Mouse (Mus musculus): Measurements from ENCODE around the gene Aldh1l2. TPM values are rescaled to one million over a fixed set of nuclear protein-coding genes. Genes with fewer than 3 reads are reported as not detected.
"Not testable (repeated sequence)": the region's sequence is repeated elsewhere in the genome, so short reads cannot be mapped to it uniquely, and the experiment has no call there.

Aldh1l2 gene
- polyA plus RNA-seq, 1 experiment from 2014 or later: 23.9 TPM

- H3K27ac ChIP-seq (ENCODE audit: low read length): no peak overlapping the region
- 8% methylated on average over 1 of the region's 1 CpGs for WGBS
- no peak overlapping the region for H3K9ac ChIP-seq (replicated peaks; ENCODE audit: low read depth, low read length)
- H3K4me2 ChIP-seq (ENCODE audit: low read length): no peak overlapping the region
- H3K9me3 ChIP-seq (ENCODE audit: control insufficient read depth, low read length): no peaks in the 10 kb centered on the region
- no peaks in the 10 kb centered on the region for H3K36me3 ChIP-seq (ENCODE audit: control insufficient read depth, insufficient read depth)
- H3K4me3 ChIP-seq (replicated peaks; ENCODE audit: low read length): no peak overlapping the region
- no peak for ATAC-seq
- H3K27me3 ChIP-seq (replicated peaks; ENCODE audit: control insufficient read depth, insufficient read depth, low read length): no peaks in the 10 kb centered on the region
- H3K4me1 ChIP-seq (replicated peaks; ENCODE audit: control insufficient read depth, insufficient read depth, low read length): peaks cover 6% of the 10 kb centered on the region
Measured at GRCm38 (mm10) chr10:83536436-83536835, 2.5 kb upstream of the Aldh1l2 start.

GRCm38 (mm10) chr10:83533258-83533909 lies 556 bp downstream of the Aldh1l2 start:
- 2% methylated on average over 27 of the region's 27 CpGs for WGBS
- H3K9me3 ChIP-seq (ENCODE audit: control insufficient read depth, low read length): no peaks in the 10 kb centered on the region
- H3K27me3 ChIP-seq (replicated peaks; ENCODE audit: control insufficient read depth, insufficient read depth, low read length): no peaks in the 10 kb centered on the region
- peak overlapping the region; percentile 55 for H3K4me3 ChIP-seq (replicated peaks; ENCODE audit: low read length)
- no peaks in the 10 kb centered on the region for H3K36me3 ChIP-seq (ENCODE audit: control insufficient read depth, insufficient read depth)
- peak overlapping the region; percentile 76 for H3K9ac ChIP-seq (replicated peaks; ENCODE audit: low read depth, low read length)
- peaks cover 6% of the 10 kb centered on the region for H3K4me1 ChIP-seq (replicated peaks; ENCODE audit: control insufficient read depth, insufficient read depth, low read length)
- H3K27ac ChIP-seq (ENCODE audit: low read length): peak overlapping the region; percentile 54
- H3K4me2 ChIP-seq (ENCODE audit: low read length): peak overlapping the region; percentile 57
- peak; percentile 71 for ATAC-seq

- H3K9ac ChIP-seq (replicated peaks; ENCODE audit: low read depth, low read length): no peak overlapping the region
- 93% methylated on average over 6 of the region's 6 CpGs for WGBS
- H3K4me3 ChIP-seq (replicated peaks; ENCODE audit: low read length): no peak overlapping the region
- no peak overlapping the region for H3K27ac ChIP-seq (ENCODE audit: low read length)
- no peaks in the 10 kb centered on the region for H3K27me3 ChIP-seq (replicated peaks; ENCODE audit: control insufficient read depth, insufficient read depth, low read length)
- H3K4me1 ChIP-seq (replicated peaks; ENCODE audit: control insufficient read depth, insufficient read depth, low read length): peaks cover 6% of the 10 kb centered on the region
- no peak overlapping the region for H3K4me2 ChIP-seq (ENCODE audit: low read length)
- no peaks in the 10 kb centered on the region for H3K9me3 ChIP-seq (ENCODE audit: control insufficient read depth, low read length)
- no peak for ATAC-seq
- H3K36me3 ChIP-seq (ENCODE audit: control insufficient read depth, insufficient read depth): peaks cover 6% of the 10 kb centered on the region; the same call in 1 of the 2 replicates
Measured at GRCm38 (mm10) chr10:83530384-83530967, 3.5 kb downstream of the Aldh1l2 start.

- H3K36me3 ChIP-seq (ENCODE audit: control insufficient read depth, insufficient read depth): peaks cover 22% of the 10 kb centered on the region
- H3K9ac ChIP-seq (replicated peaks; ENCODE audit: low read depth, low read length); ATAC-seq: not testable (repeated sequence)
Measured at GRCm38 (mm10) chr10:83524238-83524637, 9.7 kb downstream of the Aldh1l2 start.

GRCm38 (mm10) chr10:83520990-83521389 lies 12.9 kb downstream of the Aldh1l2 start:
- Histone ChIP-seq H3K9me3 (ENCODE audit: control insufficient read depth, low read length) (no peaks in the 10 kb centered on the region), H3K4me1 (replicated peaks; ENCODE audit: control insufficient read depth, insufficient read depth, low read length) (no peaks in the 10 kb centered on the region), H3K9ac (replicated peaks; ENCODE audit: low read depth, low read length) (no peak overlapping the region), H3K4me3 (replicated peaks; ENCODE audit: low read length) (no peak overlapping the region), H3K27ac (ENCODE audit: low read length) (no peak overlapping the region), H3K36me3 (ENCODE audit: control insufficient read depth, insufficient read depth) (peaks cover 20% of the 10 kb centered on the region), H3K4me2 (ENCODE audit: low read length) (no peak overlapping the region), H3K27me3 (replicated peaks; ENCODE audit: control insufficient read depth, insufficient read depth, low read length) (no peaks in the 10 kb centered on the region)
- WGBS: 83% methylated on average over 4 of the region's 4 CpGs
- no peak for ATAC-seq

More at GRCm38 (mm10) chr10:83524238-83524637, 9.7 kb downstream of the Aldh1l2 start:
- H3K4me3 ChIP-seq (replicated peaks; ENCODE audit: low read length); H3K4me2 ChIP-seq (ENCODE audit: low read length); H3K27ac ChIP-seq (ENCODE audit: low read length); H3K27me3 ChIP-seq (replicated peaks; ENCODE audit: control insufficient read depth, insufficient read depth, low read length); H3K4me1 ChIP-seq (replicated peaks; ENCODE audit: control insufficient read depth, insufficient read depth, low read length); H3K9me3 ChIP-seq (ENCODE audit: control insufficient read depth, low read length): not testable (repeated sequence)

- H3K4me3 ChIP-seq (replicated peaks; ENCODE audit: low read length): no peak overlapping the region
- WGBS: 78% methylated on average over 8 of the region's 8 CpGs
- H3K9me3 ChIP-seq (ENCODE audit: control insufficient read depth, low read length): no peaks in the 10 kb centered on the region
- ATAC-seq: no peak
- H3K9ac ChIP-seq (replicated peaks; ENCODE audit: low read depth, low read length): no peak overlapping the region
- H3K27ac ChIP-seq (ENCODE audit: low read length): no peak overlapping the region
- no peak overlapping the region for H3K4me2 ChIP-seq (ENCODE audit: low read length)
- no peaks in the 10 kb centered on the region for H3K4me1 ChIP-seq (replicated peaks; ENCODE audit: control insufficient read depth, insufficient read depth, low read length)
- H3K27me3 ChIP-seq (replicated peaks; ENCODE audit: control insufficient read depth, insufficient read depth, low read length): no peaks in the 10 kb centered on the region
- peaks cover 26% of the 10 kb centered on the region for H3K36me3 ChIP-seq (ENCODE audit: control insufficient read depth, insufficient read depth)
Measured at GRCm38 (mm10) chr10:83513736-83514135, 20.2 kb downstream of the Aldh1l2 start.

GRCm38 (mm10) chr10:83511304-83511703 lies 22.6 kb downstream of the Aldh1l2 start:
- H3K4me1 ChIP-seq (replicated peaks; ENCODE audit: control insufficient read depth, insufficient read depth, low read length): no peaks in the 10 kb centered on the region
- ATAC-seq: no peak
- H3K9ac ChIP-seq (replicated peaks; ENCODE audit: low read depth, low read length): no peak overlapping the region
- no peaks in the 10 kb centered on the region for H3K27me3 ChIP-seq (replicated peaks; ENCODE audit: control insufficient read depth, insufficient read depth, low read length)
- H3K27ac ChIP-seq (ENCODE audit: low read length): no peak overlapping the region
- no peak overlapping the region for H3K4me3 ChIP-seq (replicated peaks; ENCODE audit: low read length)
- H3K9me3 ChIP-seq (ENCODE audit: control insufficient read depth, low read length): no peaks in the 10 kb centered on the region
- 82% methylated on average over 5 of the region's 5 CpGs for WGBS
- H3K4me2 ChIP-seq (ENCODE audit: low read length): no peak overlapping the region
- peaks cover 29% of the 10 kb centered on the region for H3K36me3 ChIP-seq (ENCODE audit: control insufficient read depth, insufficient read depth)

- H3K4me3 ChIP-seq (replicated peaks; ENCODE audit: low read length): no peak overlapping the region
- H3K9ac ChIP-seq (replicated peaks; ENCODE audit: low read depth, low read length): no peak overlapping the region
- H3K9me3 ChIP-seq (ENCODE audit: control insufficient read depth, low read length): no peaks in the 10 kb centered on the region
- WGBS: 69% methylated on average over 8 of the region's 8 CpGs
- no peak overlapping the region for H3K27ac ChIP-seq (ENCODE audit: low read length)
- no peak overlapping the region for H3K4me2 ChIP-seq (ENCODE audit: low read length)
- no peak for ATAC-seq
- no peaks in the 10 kb centered on the region for H3K27me3 ChIP-seq (replicated peaks; ENCODE audit: control insufficient read depth, insufficient read depth, low read length)
- H3K36me3 ChIP-seq (ENCODE audit: control insufficient read depth, insufficient read depth): peaks cover 26% of the 10 kb centered on the region
- H3K4me1 ChIP-seq (replicated peaks; ENCODE audit: control insufficient read depth, insufficient read depth, low read length): no peaks in the 10 kb centered on the region
Measured at GRCm38 (mm10) chr10:83508962-83509660, 24.8 kb downstream of the Aldh1l2 start.

- Histone ChIP-seq H3K4me2 (ENCODE audit: low read length) (no peak overlapping the region), H3K9me3 (ENCODE audit: control insufficient read depth, low read length) (no peaks in the 10 kb centered on the region), H3K4me1 (replicated peaks; ENCODE audit: control insufficient read depth, insufficient read depth, low read length) (no peaks in the 10 kb centered on the region), H3K4me3 (replicated peaks; ENCODE audit: low read length) (no peak overlapping the region), H3K27ac (ENCODE audit: low read length) (no peak overlapping the region), H3K27me3 (replicated peaks; ENCODE audit: control insufficient read depth, insufficient read depth, low read length) (no peaks in the 10 kb centered on the region), H3K36me3 (ENCODE audit: control insufficient read depth, insufficient read depth) (peaks cover 8% of the 10 kb centered on the region), H3K9ac (replicated peaks; ENCODE audit: low read depth, low read length) (no peak overlapping the region)
- 91% methylated on average over 13 of the region's 13 CpGs for WGBS
- no peak for ATAC-seq
Measured at GRCm38 (mm10) chr10:83497321-83497720, 36.6 kb downstream of the Aldh1l2 start.
